Mouse (Mus musculus): ENCODE measurements around the gene Rcc1. TPM values are rescaled to one million over a fixed set of nuclear protein-coding genes. Genes with fewer than 3 reads are reported as not detected.
"Not testable (repeated sequence)": the region's sequence is repeated elsewhere in the genome, so short reads cannot be mapped to it uniquely, and the experiment has no call there.

Rcc1 gene
- polyA plus RNA-seq, 1 experiment, result 31.9 TPM

GRCm38 (mm10) chr4:132305276-132305675 is 48.1 kb downstream of the Rcc1 start:
- Histone ChIP-seq H3K27ac (ENCODE audit: control insufficient read depth, insufficient read depth, low read length) (no peak overlapping the region), H3K36me3 (ENCODE audit: control insufficient read depth, insufficient read depth, low read length) (peaks cover 7% of the 10 kb centered on the region), H3K4me1 (replicated peaks; ENCODE audit: control insufficient read depth, insufficient read depth, low read length) (peaks cover 25% of the 10 kb centered on the region), H3K27me3 (ENCODE audit: control insufficient read depth, insufficient read depth, low read length) (no peaks in the 10 kb centered on the region), H3K4me3 (ENCODE audit: control insufficient read depth, insufficient read depth, low read length) (no peak overlapping the region)
- 28% methylated on average over 8 of the region's 8 CpGs for WGBS
- no peak for DNase-seq
- TF ChIP-seq POLR2A (IDR thresholded peaks at IDR 0.05; ENCODE audit: control insufficient read depth, extremely low read depth, insufficient read depth, low read length, poor library complexity) (no peak), CTCF (IDR thresholded peaks at IDR 0.05; ENCODE audit: borderline replicate concordance, control insufficient read depth, extremely low read depth, insufficient read depth, low read length, poor library complexity) (no peak)

DNA sequence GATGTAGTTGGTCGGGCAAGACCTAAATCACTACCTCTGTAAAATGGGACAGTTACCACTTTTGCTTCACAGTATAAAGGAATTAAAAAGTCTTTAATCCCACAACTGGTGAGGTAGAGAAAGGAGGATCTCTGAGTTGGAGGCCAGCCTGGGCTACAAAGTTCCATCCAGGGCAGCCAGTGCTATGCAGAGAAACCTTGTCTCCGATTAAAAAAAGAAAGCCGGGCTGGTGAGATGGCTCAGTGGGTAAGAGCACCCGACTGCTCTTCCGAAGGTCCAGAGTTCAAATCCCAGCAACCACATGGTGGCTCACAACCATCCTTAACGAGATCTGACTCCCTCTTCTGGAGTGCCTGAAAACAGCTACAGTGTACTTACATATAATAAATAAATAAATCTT is 49.9 kb downstream of the Rcc1 start:
- not testable (repeated sequence) for H3K27me3 ChIP-seq (ENCODE audit: control insufficient read depth, insufficient read depth, low read length); H3K36me3 ChIP-seq (ENCODE audit: control insufficient read depth, insufficient read depth, low read length); H3K27ac ChIP-seq (ENCODE audit: control insufficient read depth, insufficient read depth, low read length); DNase-seq; H3K4me3 ChIP-seq (ENCODE audit: control insufficient read depth, insufficient read depth, low read length)
- H3K4me1 ChIP-seq (replicated peaks; ENCODE audit: control insufficient read depth, insufficient read depth, low read length), result peaks cover 17% of the 10 kb centered on the region
- 67% methylated on average over 6 of the region's 6 CpGs for WGBS

- H3K4me3 ChIP-seq (ENCODE audit: control insufficient read depth, insufficient read depth, low read length), result peak within 1 kb of the TSS; percentile 49
Measured at GRCm38 (mm10) chr4:132302939-132303479, 50.4 kb downstream of the Rcc1 start, which contains the start of gene Rab42. Gene Rab42, minus strand, starts transcription at chr4:132303385.

GRCm38 (mm10) chr4:132301965-132302938 is 51.2 kb downstream of the Rcc1 start:
- Histone ChIP-seq H3K27me3 (ENCODE audit: control insufficient read depth, insufficient read depth, low read length) (no peaks in the 10 kb centered on the region), H3K36me3 (ENCODE audit: control insufficient read depth, insufficient read depth, low read length) (no peaks in the 10 kb centered on the region), H3K4me3 (ENCODE audit: control insufficient read depth, insufficient read depth, low read length) (peak overlapping the region; percentile 49), H3K4me1 (replicated peaks; ENCODE audit: control insufficient read depth, insufficient read depth, low read length) (peaks cover 17% of the 10 kb centered on the region), H3K27ac (ENCODE audit: control insufficient read depth, insufficient read depth, low read length) (peak overlapping the region; percentile 6; the same call in 1 of the 2 replicates)
- no peak for DNase-seq
- TF ChIP-seq POLR2A (IDR thresholded peaks at IDR 0.05; ENCODE audit: control insufficient read depth, extremely low read depth, insufficient read depth, low read length, poor library complexity) (no peak), CTCF (IDR thresholded peaks at IDR 0.05; ENCODE audit: borderline replicate concordance, control insufficient read depth, extremely low read depth, insufficient read depth, low read length, poor library complexity) (no peak)
- WGBS, result 56% methylated on average over 16 of the region's 16 CpGs

More at GRCm38 (mm10) chr4:132302939-132303479, 50.4 kb downstream of the Rcc1 start, which contains the start of gene Rab42:
- TF ChIP-seq CTCF (IDR thresholded peaks at IDR 0.05; ENCODE audit: borderline replicate concordance, control insufficient read depth, extremely low read depth, insufficient read depth, low read length, poor library complexity), result no peak
- no peak for TF ChIP-seq POLR2A (IDR thresholded peaks at IDR 0.05; ENCODE audit: control insufficient read depth, extremely low read depth, insufficient read depth, low read length, poor library complexity)
- Histone ChIP-seq H3K4me1 (replicated peaks; ENCODE audit: control insufficient read depth, insufficient read depth, low read length) (peaks cover 17% of the 10 kb centered on the region), H3K27me3 (ENCODE audit: control insufficient read depth, insufficient read depth, low read length) (no peaks in the 10 kb centered on the region), H3K36me3 (ENCODE audit: control insufficient read depth, insufficient read depth, low read length) (no peaks in the 10 kb centered on the region), H3K27ac (ENCODE audit: control insufficient read depth, insufficient read depth, low read length) (peak within 1 kb of the TSS; percentile 6; the same call in 1 of the 2 replicates)
- DNase-seq, result peak; percentile 49
- 2% methylated on average over 31 of the region's 31 CpGs for WGBS

GRCm38 (mm10) chr4:132301486-132301885 is 51.9 kb downstream of the Rcc1 start:
- H3K4me3 ChIP-seq (ENCODE audit: control insufficient read depth, insufficient read depth, low read length), result no peak overlapping the region
- no peak for TF ChIP-seq POLR2A (IDR thresholded peaks at IDR 0.05; ENCODE audit: control insufficient read depth, extremely low read depth, insufficient read depth, low read length, poor library complexity)
- no peak for TF ChIP-seq CTCF (IDR thresholded peaks at IDR 0.05; ENCODE audit: borderline replicate concordance, control insufficient read depth, extremely low read depth, insufficient read depth, low read length, poor library complexity)
- no peak overlapping the region for H3K27ac ChIP-seq (ENCODE audit: control insufficient read depth, insufficient read depth, low read length)
- WGBS, result 95% methylated on average over 6 of the region's 6 CpGs
- H3K4me1 ChIP-seq (replicated peaks; ENCODE audit: control insufficient read depth, insufficient read depth, low read length), result peaks cover 17% of the 10 kb centered on the region
- no peak for DNase-seq
- no peaks in the 10 kb centered on the region for H3K27me3 ChIP-seq (ENCODE audit: control insufficient read depth, insufficient read depth, low read length)
- H3K36me3 ChIP-seq (ENCODE audit: control insufficient read depth, insufficient read depth, low read length), result no peaks in the 10 kb centered on the region

DNA sequence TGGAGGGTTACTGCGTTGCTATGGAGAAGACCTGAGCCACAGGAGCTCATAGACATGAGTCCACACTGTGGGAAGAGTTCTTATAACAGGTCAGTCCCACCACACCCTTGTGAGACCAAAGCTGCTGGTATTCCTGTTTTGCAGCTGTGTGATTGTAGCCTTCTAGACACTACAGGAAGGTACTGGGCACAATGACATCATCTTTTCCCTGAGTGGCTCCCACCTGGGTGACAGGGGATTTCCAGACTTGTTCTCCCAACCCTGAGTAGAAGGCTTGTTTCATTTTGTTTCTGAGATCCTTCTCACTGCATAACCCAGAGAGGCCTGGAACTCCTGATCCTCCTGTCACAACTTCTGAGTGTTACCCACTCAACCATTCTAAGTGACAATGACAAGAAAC is 53.6 kb downstream of the Rcc1 start:
- Histone ChIP-seq H3K4me1 (replicated peaks; ENCODE audit: control insufficient read depth, insufficient read depth, low read length) (peaks cover 9% of the 10 kb centered on the region), H3K27ac (ENCODE audit: control insufficient read depth, insufficient read depth, low read length) (no peak overlapping the region), H3K4me3 (ENCODE audit: control insufficient read depth, insufficient read depth, low read length) (no peak overlapping the region), H3K36me3 (ENCODE audit: control insufficient read depth, insufficient read depth, low read length) (no peaks in the 10 kb centered on the region), H3K27me3 (ENCODE audit: control insufficient read depth, insufficient read depth, low read length) (no peaks in the 10 kb centered on the region)
- TF ChIP-seq CTCF (IDR thresholded peaks at IDR 0.05; ENCODE audit: borderline replicate concordance, control insufficient read depth, extremely low read depth, insufficient read depth, low read length, poor library complexity) (no peak), POLR2A (IDR thresholded peaks at IDR 0.05; ENCODE audit: control insufficient read depth, extremely low read depth, insufficient read depth, low read length, poor library complexity) (no peak)
- 96% methylated on average over 1 of the region's 1 CpGs for WGBS
- DNase-seq, result no peak
